Mouse (Mus musculus) stomach, postnatal 0 days (tissue): ENCODE measurements at regions not wholly inside any gene's neighbourhood (a gene's known extent, or its start where the extent isn't known, plus 50 kb on each side); places are given as distances from the start of the nearest gene placed in this dataset.

Source experiments
- CTCF ChIP-seq: IDR thresholded peaks from 2 replicates; pipeline ENCODE4 v1.5.1; 2016; ENCODE audit warnings: antibody characterized with exemption, low read depth, mild to moderate bottlenecking, moderate library complexity
- EP300 ChIP-seq: optimal IDR thresholded peaks from 2 replicates; pipeline ENCODE3; 2016; ENCODE audit warnings: antibody characterized with exemption

- TF ChIP-seq EP300 (no peak), CTCF (no peak)
Measured at GRCm38 (mm10) chr6:107444336-107444735, 85.2 kb upstream of the Lrrn1 start.
